Mouse (Mus musculus): ENCODE data around the gene Acvr1. TPM values are rescaled to one million over a fixed set of nuclear protein-coding genes. Genes with fewer than 3 reads are reported as not detected.
A peak's percentile ranks its signal among the peaks of the same experiment; 100 is the strongest.

Acvr1 gene
- polyA plus RNA-seq, 1 experiment: 1.6 TPM

DNA sequence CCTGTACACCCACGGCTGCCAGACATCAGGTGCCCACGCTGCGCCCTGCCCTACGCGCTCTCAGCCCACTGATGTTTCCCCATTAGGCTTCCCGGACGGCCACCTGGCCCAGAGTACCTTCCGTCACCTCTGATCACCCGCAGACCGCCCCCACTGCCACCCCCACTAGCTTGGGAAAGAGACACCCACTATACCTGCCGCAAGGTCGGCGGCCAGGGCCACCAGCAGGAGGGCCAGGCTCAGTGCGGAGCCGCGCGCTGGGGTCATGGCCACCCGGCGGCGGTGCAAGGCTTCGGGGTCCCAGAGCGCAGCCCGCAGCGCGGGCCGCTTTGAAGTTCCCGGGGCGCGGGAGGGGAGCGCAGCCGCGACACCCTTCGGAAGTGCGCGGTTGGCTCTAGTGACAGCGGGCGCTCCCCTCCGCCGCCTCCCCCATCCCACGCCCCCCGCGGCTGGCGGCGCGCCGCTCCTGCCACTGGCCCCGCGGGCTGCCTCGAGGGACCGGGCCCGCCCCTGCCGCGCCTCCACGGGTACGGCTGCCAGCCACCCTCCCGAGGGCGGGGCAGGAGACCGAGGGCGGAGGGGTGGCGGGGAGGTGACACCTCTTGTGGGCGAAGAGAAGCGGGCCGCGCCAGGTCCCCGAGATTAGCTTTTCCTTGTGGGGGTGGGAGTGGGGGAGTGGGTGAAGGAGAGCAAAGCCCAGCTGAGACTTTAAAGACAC lies 209.4 kb downstream of the Acvr1 start, which contains the start of gene Acvr1c:
Gene Acvr1c (minus strand): TSS at position 482 of the 718 bp plus-strand sequence.
- Histone ChIP-seq H3K36me3 (ENCODE audit: control insufficient read depth, insufficient read depth, low read length) (no peaks in the 10 kb centered on the region), H3K27ac (ENCODE audit: control insufficient read depth, insufficient read depth, low read length) (no peak within 1 kb of the TSS), H3K4me1 (replicated peaks; ENCODE audit: control insufficient read depth, insufficient read depth, low read length) (peaks cover 13% of the 10 kb centered on the region), H3K4me3 (ENCODE audit: control insufficient read depth, insufficient read depth, low read length) (peak within 1 kb of the TSS; percentile 41), H3K27me3 (ENCODE audit: control insufficient read depth, insufficient read depth, low read length) (no peaks in the 10 kb centered on the region)
- TF ChIP-seq POLR2A (IDR thresholded peaks at IDR 0.05; ENCODE audit: control insufficient read depth, extremely low read depth, insufficient read depth, low read length, poor library complexity) (no peak), CTCF (IDR thresholded peaks at IDR 0.05; ENCODE audit: borderline replicate concordance, control insufficient read depth, extremely low read depth, insufficient read depth, low read length, poor library complexity) (no peak)
- WGBS: 1% methylated on average over 65 of the region's 65 CpGs
- DNase-seq: peak; percentile 57

- H3K27ac ChIP-seq (ENCODE audit: control insufficient read depth, insufficient read depth, low read length): no peak overlapping the region
- no peaks in the 10 kb centered on the region for H3K27me3 ChIP-seq (ENCODE audit: control insufficient read depth, insufficient read depth, low read length)
- H3K36me3 ChIP-seq (ENCODE audit: control insufficient read depth, insufficient read depth, low read length): no peaks in the 10 kb centered on the region
- TF ChIP-seq CTCF (IDR thresholded peaks at IDR 0.05; ENCODE audit: borderline replicate concordance, control insufficient read depth, extremely low read depth, insufficient read depth, low read length, poor library complexity) (no peak), POLR2A (IDR thresholded peaks at IDR 0.05; ENCODE audit: control insufficient read depth, extremely low read depth, insufficient read depth, low read length, poor library complexity) (no peak)
- H3K4me3 ChIP-seq (ENCODE audit: control insufficient read depth, insufficient read depth, low read length): peak overlapping the region; percentile 41
- 2% methylated on average over 7 of the region's 7 CpGs for WGBS
- peak; percentile 7 for DNase-seq
- peaks cover 13% of the 10 kb centered on the region for H3K4me1 ChIP-seq (replicated peaks; ENCODE audit: control insufficient read depth, insufficient read depth, low read length)
Measured at GRCm38 (mm10) chr2:58357068-58357413, 209.9 kb downstream of the Acvr1 start.

GRCm38 (mm10) chr2:58354389-58354788 lies 212.6 kb downstream of the Acvr1 start:
- H3K4me1 ChIP-seq (replicated peaks; ENCODE audit: control insufficient read depth, insufficient read depth, low read length): peaks cover 13% of the 10 kb centered on the region
- H3K4me3 ChIP-seq (ENCODE audit: control insufficient read depth, insufficient read depth, low read length): no peak overlapping the region
- no peaks in the 10 kb centered on the region for H3K36me3 ChIP-seq (ENCODE audit: control insufficient read depth, insufficient read depth, low read length)
- no peak overlapping the region for H3K27ac ChIP-seq (ENCODE audit: control insufficient read depth, insufficient read depth, low read length)
- WGBS: 94% methylated on average over 3 of the region's 3 CpGs
- TF ChIP-seq POLR2A (IDR thresholded peaks at IDR 0.05; ENCODE audit: control insufficient read depth, extremely low read depth, insufficient read depth, low read length, poor library complexity): no peak
- no peak for TF ChIP-seq CTCF (IDR thresholded peaks at IDR 0.05; ENCODE audit: borderline replicate concordance, control insufficient read depth, extremely low read depth, insufficient read depth, low read length, poor library complexity)
- no peak for DNase-seq
- no peaks in the 10 kb centered on the region for H3K27me3 ChIP-seq (ENCODE audit: control insufficient read depth, insufficient read depth, low read length)

DNA sequence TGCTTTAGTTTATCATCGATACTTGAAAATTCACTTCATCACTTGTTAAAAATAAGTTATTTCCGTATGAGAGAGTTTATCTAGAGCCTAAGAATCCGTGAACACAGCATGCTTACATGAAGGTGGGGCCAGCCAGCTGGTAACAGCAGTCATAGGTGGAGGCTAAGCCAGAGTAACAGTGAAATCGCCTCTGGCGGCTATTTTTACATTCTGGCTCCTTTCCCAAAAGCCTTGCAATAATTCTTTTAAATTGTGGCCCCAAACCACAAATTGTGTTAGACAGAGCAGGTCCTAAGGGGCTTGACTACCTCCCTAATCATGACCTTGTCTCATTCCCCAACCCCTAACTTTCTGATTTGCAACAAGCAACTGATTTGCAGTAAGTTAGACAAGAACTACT lies 214.1 kb downstream of the Acvr1 start:
- no peak for TF ChIP-seq POLR2A (IDR thresholded peaks at IDR 0.05; ENCODE audit: control insufficient read depth, extremely low read depth, insufficient read depth, low read length, poor library complexity)
- no peak for TF ChIP-seq CTCF (IDR thresholded peaks at IDR 0.05; ENCODE audit: borderline replicate concordance, control insufficient read depth, extremely low read depth, insufficient read depth, low read length, poor library complexity)
- no peak for DNase-seq
- 70% methylated on average over 5 of the region's 5 CpGs for WGBS

DNA sequence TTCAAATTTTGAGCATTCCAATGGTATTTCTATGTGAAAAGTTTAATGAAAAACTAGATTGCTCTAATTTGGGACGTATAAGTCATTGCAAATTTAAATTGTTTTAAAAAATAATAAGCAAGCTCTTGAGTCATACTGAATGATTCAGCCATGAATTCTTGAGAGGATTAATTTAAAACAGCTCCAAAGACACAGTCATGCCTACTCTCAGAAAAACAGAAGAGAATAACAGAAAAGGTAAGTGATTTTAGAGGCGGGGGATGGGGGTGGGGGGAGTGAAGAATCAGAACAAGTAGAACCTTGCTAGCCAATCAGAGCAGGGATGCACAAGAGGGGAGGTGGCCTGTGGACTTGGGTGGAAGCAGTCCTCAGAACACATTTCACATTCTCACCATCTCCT lies 216.3 kb downstream of the Acvr1 start:
- H3K27me3 ChIP-seq (ENCODE audit: control insufficient read depth, insufficient read depth, low read length): no peaks in the 10 kb centered on the region
- 94% methylated on average over 2 of the region's 2 CpGs for WGBS
- TF ChIP-seq CTCF (IDR thresholded peaks at IDR 0.05; ENCODE audit: borderline replicate concordance, control insufficient read depth, extremely low read depth, insufficient read depth, low read length, poor library complexity) (no peak), POLR2A (IDR thresholded peaks at IDR 0.05; ENCODE audit: control insufficient read depth, extremely low read depth, insufficient read depth, low read length, poor library complexity) (no peak)

More for the DNA sequence above, 214.1 kb downstream of the Acvr1 start:
- Histone ChIP-seq H3K27me3 (ENCODE audit: control insufficient read depth, insufficient read depth, low read length) (no peaks in the 10 kb centered on the region), H3K36me3 (ENCODE audit: control insufficient read depth, insufficient read depth, low read length) (no peaks in the 10 kb centered on the region), H3K4me3 (ENCODE audit: control insufficient read depth, insufficient read depth, low read length) (no peak overlapping the region), H3K27ac (ENCODE audit: control insufficient read depth, insufficient read depth, low read length) (no peak overlapping the region), H3K4me1 (replicated peaks; ENCODE audit: control insufficient read depth, insufficient read depth, low read length) (peaks cover 10% of the 10 kb centered on the region)

More for the DNA sequence above, 216.3 kb downstream of the Acvr1 start:
- H3K4me1 ChIP-seq (replicated peaks; ENCODE audit: control insufficient read depth, insufficient read depth, low read length): no peaks in the 10 kb centered on the region
- no peak overlapping the region for H3K27ac ChIP-seq (ENCODE audit: control insufficient read depth, insufficient read depth, low read length)
- DNase-seq: no peak
- H3K36me3 ChIP-seq (ENCODE audit: control insufficient read depth, insufficient read depth, low read length): no peaks in the 10 kb centered on the region
- H3K4me3 ChIP-seq (ENCODE audit: control insufficient read depth, insufficient read depth, low read length): no peak overlapping the region

Other genes with a start within 250 kb of the Acvr1 start
- gene Acvr1c, start 209.3 kb downstream of the Acvr1 start, polyA plus RNA-seq (2012; rRNA removed): 0.42 and 0.63 TPM in 2 replicates
- not detected in 2 replicates for gene Gm17409, start 97.0 kb downstream of the Acvr1 start, polyA plus RNA-seq (2012; rRNA removed)
- gene Upp2, start 141 bp upstream of the Acvr1 start, polyA plus RNA-seq (2012; rRNA removed): 0.84 and 1.8 TPM in 2 replicates